Mouse (Mus musculus): ENCODE measurements around the gene Mrps7. TPM values are rescaled to one million over a fixed set of nuclear protein-coding genes. Genes with fewer than 3 reads are reported as not detected.

The Mrps7 gene
- total RNA-seq, 4 experiments from 2014 or later = 49.1 to 55.3 (median 52.6) TPM

DNA sequence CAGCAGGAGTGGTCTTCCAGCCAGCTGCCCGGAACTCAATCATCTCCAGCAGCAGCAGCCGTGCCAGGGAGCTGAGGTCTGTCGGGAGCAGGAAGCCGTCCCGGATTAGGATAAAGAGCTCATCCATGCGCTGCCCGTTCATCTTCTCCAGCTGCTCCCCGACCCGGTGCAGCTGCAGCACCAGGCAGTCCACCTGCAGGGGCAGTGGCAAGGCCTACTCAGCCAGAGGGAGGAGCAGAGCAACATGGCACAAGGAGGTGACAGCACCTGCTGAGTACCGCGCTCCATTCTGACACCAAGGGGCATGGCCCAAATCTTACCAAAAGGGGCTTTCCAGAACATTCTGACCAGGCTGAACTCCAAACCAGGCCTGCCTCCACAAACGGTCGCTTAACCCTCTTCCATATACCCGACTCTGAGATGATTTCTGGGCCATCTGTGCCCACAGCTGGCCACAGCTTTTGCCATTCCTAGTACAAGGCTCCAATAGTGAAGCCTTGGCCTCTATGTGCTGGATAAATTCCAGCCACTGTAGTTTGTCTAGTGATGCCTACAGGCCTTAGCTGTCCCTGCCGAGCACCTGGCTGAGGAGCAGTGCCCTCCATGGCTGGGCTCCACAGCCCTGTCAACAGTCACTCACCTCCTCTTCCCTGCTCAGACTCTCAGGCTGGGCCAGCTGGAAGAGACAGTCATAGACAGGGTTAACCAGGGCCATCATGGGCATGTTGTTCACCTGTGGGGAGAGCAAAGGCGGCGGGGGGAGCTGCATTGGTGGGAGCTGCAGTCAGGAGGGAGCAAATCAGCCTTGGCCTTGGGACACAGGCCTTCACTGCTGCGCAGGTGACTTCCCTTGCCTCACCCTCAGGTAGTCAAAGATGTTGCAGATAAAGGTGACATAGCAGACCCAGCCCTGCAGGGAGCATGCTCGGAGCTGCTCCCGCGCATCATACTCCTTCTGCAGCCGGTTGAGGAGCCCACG, 5.0 kb downstream of the Mrps7 start:
- DNase-seq (ENCODE audit: low spot score in 2 of 2) = no peak

GRCm38 (mm10) chr11:115609576-115609975, 5.9 kb downstream of the Mrps7 start:
- DNase-seq (ENCODE audit: low spot score in 2 of 2) = no peak

GRCm38 (mm10) chr11:115611173-115611572, 7.4 kb downstream of the Mrps7 start:
- no peak for DNase-seq (ENCODE audit: low spot score in 2 of 2)

- DNase-seq (ENCODE audit: low spot score in 2 of 2) = peak; percentile 59 to 61
These were observed 8.3 kb downstream of the Mrps7 start for GRCm38 (mm10) chr11:115612059-115612409.

GRCm38 (mm10) chr11:115612410-115613137, 8.8 kb downstream of the Mrps7 start, which contains the start of gene Mif4gd:
Gene Mif4gd, minus strand, starts transcription at chr11:115612969.
- peak; percentile 68 to 77 for DNase-seq (ENCODE audit: low spot score in 2 of 2)

- DNase-seq (ENCODE audit: low spot score in 2 of 2) = no peak
These were observed 9.6 kb downstream of the Mrps7 start for GRCm38 (mm10) chr11:115613138-115613945.

- no peak for DNase-seq (ENCODE audit: low spot score in 2 of 2)
These were observed 10.8 kb downstream of the Mrps7 start for GRCm38 (mm10) chr11:115614346-115615107.

DNA sequence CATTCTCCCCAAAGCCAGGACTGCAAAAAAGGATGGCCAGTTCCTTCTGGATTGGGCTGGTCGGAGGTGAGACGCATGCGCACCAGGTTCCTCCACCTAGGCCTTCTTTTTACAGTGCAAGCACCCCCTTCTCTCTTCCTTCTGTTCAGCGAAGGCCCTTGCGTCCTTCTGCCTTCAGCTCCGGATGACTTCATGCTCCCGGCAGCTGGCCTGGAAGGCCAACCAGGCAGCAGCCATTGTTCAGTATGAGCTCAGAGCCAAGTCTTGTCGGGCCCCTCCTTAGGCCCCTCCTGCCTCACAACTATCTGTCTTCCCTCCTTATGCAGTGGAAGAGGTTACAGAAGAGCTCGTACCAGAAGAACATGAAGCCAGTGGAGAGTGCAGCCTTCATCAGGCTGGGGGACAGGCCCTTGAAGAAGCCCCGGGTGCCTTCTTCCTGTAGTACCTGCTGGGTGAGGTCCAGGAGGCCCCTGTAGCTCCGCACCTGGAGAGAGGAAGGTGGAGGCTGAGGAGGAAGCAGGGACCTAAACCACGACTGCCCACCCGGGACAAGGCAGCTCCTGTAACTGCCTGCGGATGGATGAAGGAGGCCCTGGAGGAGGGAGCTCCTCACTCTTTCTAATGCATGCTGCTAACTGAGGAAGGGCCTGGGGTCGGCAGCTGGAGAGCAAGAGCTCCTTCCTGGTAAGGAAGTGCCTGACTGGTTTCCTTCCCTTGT, 11.5 kb downstream of the Mrps7 start:
- no peak for DNase-seq (ENCODE audit: low spot score in 2 of 2)

DNA sequence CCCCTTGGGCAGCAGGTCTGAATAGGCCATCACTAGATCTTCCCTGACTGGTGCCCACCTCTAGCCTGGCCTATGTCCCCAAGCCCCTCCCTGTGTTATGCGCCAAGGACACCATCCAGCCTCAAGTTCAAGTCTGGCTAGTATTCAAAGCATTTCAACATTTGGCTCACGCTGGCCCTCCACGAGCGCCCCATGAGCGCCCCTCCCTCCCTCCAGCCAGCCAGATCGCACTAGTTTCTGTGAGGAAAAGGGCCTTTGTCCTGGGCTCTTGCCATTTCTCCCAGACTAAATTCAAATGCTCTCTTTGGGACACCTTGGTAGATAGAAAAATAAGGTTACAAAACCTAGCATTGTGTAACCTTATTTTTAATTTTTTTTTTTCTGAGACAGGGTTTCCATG, 12.2 kb downstream of the Mrps7 start:
- DNase-seq (ENCODE audit: low spot score in 2 of 2) = no peak

- DNase-seq (ENCODE audit: low spot score in 2 of 2) = no peak
These were observed 12.6 kb downstream of the Mrps7 start for GRCm38 (mm10) chr11:115616371-115616770.

- no peak for DNase-seq (ENCODE audit: low spot score in 2 of 2)
These were observed 13.2 kb downstream of the Mrps7 start for GRCm38 (mm10) chr11:115616893-115617292.

- no peak for DNase-seq (ENCODE audit: low spot score in 2 of 2)
These were observed 14.3 kb downstream of the Mrps7 start for GRCm38 (mm10) chr11:115618001-115618400.

DNA sequence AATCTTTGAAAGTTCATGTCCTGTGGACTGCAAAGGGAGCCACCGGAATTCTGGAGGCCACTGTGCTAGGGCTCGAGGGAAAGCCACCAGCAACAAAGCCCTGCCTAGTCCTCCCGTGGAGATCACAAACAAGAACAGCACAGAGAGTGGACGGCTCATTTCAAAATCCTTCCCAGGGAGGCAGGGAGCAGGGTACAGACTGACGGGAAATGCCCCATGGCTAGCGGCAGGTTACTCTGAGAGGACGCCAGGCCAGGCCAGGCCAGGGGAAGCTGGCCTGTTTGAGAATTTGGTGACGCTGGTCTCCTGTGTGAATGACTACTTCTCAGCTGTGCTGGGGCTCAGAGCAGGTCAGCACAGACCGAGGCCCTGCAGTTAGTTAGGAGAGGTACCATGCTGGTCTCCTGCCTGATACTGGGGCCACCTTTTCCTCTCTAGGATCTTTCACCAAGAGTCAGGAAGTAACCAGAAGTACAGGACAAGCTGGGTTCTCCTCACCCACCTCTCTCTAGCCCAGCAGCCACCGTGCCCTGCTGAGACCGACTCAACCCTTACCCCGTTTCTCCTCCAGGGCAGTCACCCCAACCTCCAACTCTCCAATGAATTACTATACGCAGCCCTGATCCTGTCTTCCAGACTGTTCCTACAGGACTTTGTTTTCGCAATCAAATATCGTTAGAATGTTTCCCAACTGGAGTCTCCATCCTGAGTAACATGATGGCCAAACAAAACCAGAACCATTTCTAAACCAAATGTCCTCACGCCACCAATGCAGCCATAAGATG, 15.2 kb downstream of the Mrps7 start:
- DNase-seq (ENCODE audit: low spot score in 2 of 2) = no peak

DNA sequence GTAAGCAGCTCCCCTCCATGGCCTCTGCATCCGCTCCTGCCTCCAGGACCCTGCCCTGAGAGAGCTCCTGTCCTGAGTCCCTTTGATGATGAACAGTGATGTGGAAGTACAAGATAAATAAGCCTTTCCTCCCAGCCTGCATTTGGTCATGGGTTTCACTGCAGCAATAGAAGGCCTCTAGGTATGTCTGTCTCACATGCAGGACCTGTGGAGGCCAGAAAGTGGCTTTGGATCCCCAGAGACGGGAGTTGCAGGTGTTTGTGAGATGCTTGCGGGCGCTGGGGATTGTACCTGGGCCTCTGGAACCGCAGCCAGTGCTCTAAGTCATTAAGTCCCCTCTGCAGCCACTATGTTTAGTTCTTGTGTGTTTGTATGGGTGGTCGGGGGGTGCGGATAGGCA, 16.2 kb downstream of the Mrps7 start:
- no peak for DNase-seq (ENCODE audit: low spot score in 2 of 2)

DNA sequence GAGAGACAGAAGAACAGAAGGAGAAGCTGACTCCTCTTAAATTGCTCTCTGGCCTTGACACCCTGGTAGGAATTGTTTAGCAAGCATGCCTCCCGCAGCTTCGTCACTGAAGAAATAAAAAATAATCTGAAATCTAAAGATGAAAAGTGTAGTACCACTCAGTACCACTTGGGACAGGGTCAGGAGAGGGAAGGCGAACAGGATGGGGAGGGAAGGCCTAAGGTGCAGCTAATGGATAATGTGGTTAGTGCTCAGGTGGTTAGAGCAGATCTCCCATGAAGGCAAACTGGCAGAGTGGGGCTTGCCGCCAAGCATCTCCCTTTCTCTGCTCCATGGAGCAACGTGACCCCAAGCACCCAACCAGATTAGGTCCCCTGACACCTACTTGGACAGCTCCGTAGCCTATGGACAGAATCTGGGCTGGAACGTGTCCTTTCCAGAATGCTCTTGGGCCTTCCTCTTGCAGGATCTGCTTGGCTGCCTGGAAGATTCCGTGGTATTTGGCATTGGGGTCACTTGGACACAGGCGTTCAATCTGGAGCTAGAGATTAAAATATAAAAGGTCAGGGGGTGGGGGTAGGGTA, 19.9 kb downstream of the Mrps7 start:
- no peak for DNase-seq (ENCODE audit: low spot score in 2 of 2)

- DNase-seq (ENCODE audit: low spot score in 2 of 2) = no peak
These were observed 22.2 kb downstream of the Mrps7 start for GRCm38 (mm10) chr11:115625877-115626276.

DNA sequence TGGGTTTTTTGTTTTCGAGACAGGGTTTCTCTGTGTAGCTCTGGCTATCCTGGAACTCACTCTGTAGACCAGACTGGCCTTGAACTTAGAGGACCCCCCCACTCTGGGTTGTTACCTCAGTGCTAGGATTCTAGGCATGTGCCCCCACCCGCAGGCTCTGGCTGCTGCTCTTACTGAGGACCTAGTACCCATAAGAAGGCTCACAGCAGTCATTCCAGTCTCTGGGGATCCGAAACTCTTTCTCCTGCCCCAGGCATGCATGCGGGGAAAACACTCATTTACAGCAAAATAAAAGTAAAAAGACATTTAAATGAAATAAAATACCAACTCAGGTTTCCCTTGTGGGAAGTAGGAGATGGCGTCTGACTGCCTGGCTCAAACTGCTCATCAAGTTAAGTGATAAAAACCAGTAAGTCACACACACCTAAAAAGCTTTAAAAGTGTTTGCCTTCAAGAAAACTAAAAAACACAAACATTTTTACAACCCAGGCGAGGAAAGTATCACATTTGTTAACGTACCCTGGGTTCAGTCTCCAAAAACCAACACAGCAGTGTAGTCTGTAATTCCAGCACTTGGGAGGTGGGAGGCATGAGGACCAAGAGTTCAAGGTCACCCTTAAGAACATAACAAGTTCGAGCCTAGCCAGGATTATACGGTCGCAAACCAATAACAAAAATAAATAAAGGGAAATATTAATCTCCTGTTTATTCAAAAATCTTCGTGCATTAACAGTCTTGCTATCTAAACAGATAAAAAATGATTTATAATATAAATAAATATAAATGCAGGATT, 23.3 kb downstream of the Mrps7 start:
- no peak for DNase-seq (ENCODE audit: low spot score in 2 of 2)
